Mouse (Mus musculus) left cerebral cortex, adult 8-10 months (tissue): ENCODE measurements around the gene Sp1. TPM values are rescaled to one million over a fixed set of nuclear protein-coding genes. Genes with fewer than 3 reads are reported as not detected.
A peak's percentile ranks its signal among the peaks of the same experiment; 100 is the strongest.

Source experiments
- DNase-seq, 2 experiments: peaks; one replicate each; pipeline ENCODE4 v3.0.0; 2022; ENCODE audit warnings: low spot score in 2 of 2
- total RNA-seq, 4 experiments: library from RNA; stranded (reverse); gene quantifications; 2 replicates each; pipeline ENCODE4 v1.2.4; 2022

Gene Sp1
- total RNA-seq, result 10 to 100 TPM; 30.3 to 44.7 (median 38.7) TPM

GRCm38 (mm10) chr15:102405489-102406195, at the start of gene Sp1:
Gene Sp1, plus strand, starts transcription at chr15:102406143.
- peak; percentile 97 to 100 for DNase-seq

GRCm38 (mm10) chr15:102356501-102357325, 49.2 kb upstream of the Sp1 start:
- no peak for DNase-seq

GRCm38 (mm10) chr15:102358126-102358525, 47.8 kb upstream of the Sp1 start:
- DNase-seq, result no peak

- DNase-seq, result no peak
These were observed 47.1 kb upstream of the Sp1 start for GRCm38 (mm10) chr15:102358834-102359233.

GRCm38 (mm10) chr15:102362648-102363047, 43.3 kb upstream of the Sp1 start:
- DNase-seq, result no peak

- no peak for DNase-seq
These were observed 41.3 kb upstream of the Sp1 start for GRCm38 (mm10) chr15:102364678-102365077.

GRCm38 (mm10) chr15:102366238-102366637, 39.7 kb upstream of the Sp1 start:
- DNase-seq, result no peak

- DNase-seq, result no peak
These were observed 39.1 kb upstream of the Sp1 start, which contains the start of gene Sp7 for GRCm38 (mm10) chr15:102366733-102367344. Gene Sp7, minus strand, starts transcription at chr15:102367182.

GRCm38 (mm10) chr15:102369972-102370371, 36.0 kb upstream of the Sp1 start:
- DNase-seq, result no peak

GRCm38 (mm10) chr15:102370727-102371126, 35.2 kb upstream of the Sp1 start:
- DNase-seq, result no peak

GRCm38 (mm10) chr15:102376453-102377162, 29.3 kb upstream of the Sp1 start:
- DNase-seq, result no peak

GRCm38 (mm10) chr15:102377163-102377543, 28.8 kb upstream of the Sp1 start:
- DNase-seq, result peak; percentile 60 to 65

GRCm38 (mm10) chr15:102377810-102378262, 28.1 kb upstream of the Sp1 start:
- DNase-seq, result no peak

GRCm38 (mm10) chr15:102381575-102381974, 24.4 kb upstream of the Sp1 start:
- peak; percentile 55 to 71 for DNase-seq

- DNase-seq, result no peak
These were observed 22.3 kb upstream of the Sp1 start for GRCm38 (mm10) chr15:102383671-102384070.

GRCm38 (mm10) chr15:102386640-102387039, 19.3 kb upstream of the Sp1 start:
- no peak for DNase-seq

GRCm38 (mm10) chr15:102388942-102389341, 17.0 kb upstream of the Sp1 start:
- DNase-seq, result no peak

- DNase-seq, result no peak
These were observed 13.4 kb upstream of the Sp1 start for GRCm38 (mm10) chr15:102392520-102392919.

- DNase-seq, result no peak
These were observed 12.3 kb upstream of the Sp1 start for GRCm38 (mm10) chr15:102393584-102394014.

GRCm38 (mm10) chr15:102395061-102395460, 10.9 kb upstream of the Sp1 start:
- DNase-seq, result no peak

GRCm38 (mm10) chr15:102398629-102399028, 7.3 kb upstream of the Sp1 start:
- DNase-seq, result no peak
